Mouse (Mus musculus): Measurements from ENCODE around the gene Gm20716. TPM values are rescaled to one million over a fixed set of nuclear protein-coding genes. Genes with fewer than 3 reads are reported as not detected.

Gene Gm20716
- polyA plus RNA-seq, 1 experiment = 20.7 TPM

DNA sequence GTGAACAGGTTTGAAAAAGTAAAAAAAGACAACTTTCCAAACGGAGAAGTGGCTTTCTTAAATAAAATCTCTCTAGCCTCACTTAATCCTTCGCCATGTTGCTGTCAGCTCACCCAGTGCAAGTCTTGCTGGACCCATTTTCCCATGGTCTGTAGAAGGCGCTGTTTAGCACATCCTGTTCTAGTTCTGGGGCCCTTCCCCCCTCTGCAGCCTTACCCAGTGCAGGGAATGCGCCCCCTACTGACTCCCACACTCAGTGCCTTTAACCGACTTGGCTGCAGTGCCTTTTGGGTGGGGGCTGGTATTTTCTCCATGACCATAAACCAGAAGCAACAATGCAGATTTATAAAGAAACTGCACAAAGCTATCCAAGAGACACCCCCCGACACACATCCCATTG lies 24.9 kb downstream of the Gm20716 start:
- TF ChIP-seq POLR2A (IDR thresholded peaks at IDR 0.05; ENCODE audit: control insufficient read depth, low read depth, low read length) = no peak
- TF ChIP-seq CTCF (IDR thresholded peaks at IDR 0.05; ENCODE audit: control insufficient read depth, insufficient read depth, insufficient replicate concordance, low read depth, low read length) = peak; percentile 76; the same call in 1 of the 2 replicates
- H3K27ac ChIP-seq (ENCODE audit: control insufficient read depth, insufficient read depth, low read depth, low read length) = peak overlapping the region; percentile 14; the same call in 1 of the 2 replicates
- peak overlapping the region; percentile 88 for H3K4me3 ChIP-seq (ENCODE audit: control insufficient read depth, low read depth, low read length)
- no peaks in the 10 kb centered on the region; the same call in none of the 2 replicates for H3K36me3 ChIP-seq (ENCODE audit: control insufficient read depth, insufficient read depth, low read length)
- peaks cover 4% of the 10 kb centered on the region for H3K4me1 ChIP-seq (ENCODE audit: control insufficient read depth, insufficient read depth, low read length)
- no peaks in the 10 kb centered on the region for H3K27me3 ChIP-seq (ENCODE audit: control insufficient read depth, insufficient read depth, low read length)

DNA sequence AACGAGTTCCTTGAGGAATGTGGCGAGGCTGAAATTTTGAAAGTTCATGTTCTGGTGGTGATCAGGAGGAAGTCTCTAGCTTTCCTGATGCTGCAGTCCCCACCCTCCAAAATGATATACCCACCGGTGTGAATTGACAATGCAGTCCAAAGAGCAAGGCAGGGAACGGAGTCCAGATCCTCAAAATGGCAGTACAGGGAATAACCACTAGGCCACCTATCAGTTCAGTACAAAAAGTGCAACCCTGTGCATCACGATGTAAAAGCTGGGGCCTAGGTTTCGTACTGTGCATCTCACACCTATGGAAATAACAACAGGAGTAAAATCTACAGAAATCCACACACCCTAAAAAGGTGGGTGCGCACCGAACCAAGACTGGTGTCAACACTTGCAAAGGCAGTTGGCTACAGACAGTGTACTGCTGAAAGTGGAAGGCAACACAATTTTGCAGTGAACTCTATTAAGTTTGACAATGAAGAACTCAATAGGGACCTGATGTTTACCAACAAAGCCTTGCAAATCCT lies 25.6 kb downstream of the Gm20716 start:
- no peaks in the 10 kb centered on the region; the same call in none of the 2 replicates for H3K36me3 ChIP-seq (ENCODE audit: control insufficient read depth, insufficient read depth, low read length)
- no peak for TF ChIP-seq CTCF (IDR thresholded peaks at IDR 0.05; ENCODE audit: control insufficient read depth, insufficient read depth, insufficient replicate concordance, low read depth, low read length)
- TF ChIP-seq POLR2A (IDR thresholded peaks at IDR 0.05; ENCODE audit: control insufficient read depth, low read depth, low read length) = no peak
- no peak overlapping the region for H3K27ac ChIP-seq (ENCODE audit: control insufficient read depth, insufficient read depth, low read depth, low read length)
- peaks cover 4% of the 10 kb centered on the region for H3K4me1 ChIP-seq (ENCODE audit: control insufficient read depth, insufficient read depth, low read length)
- peak overlapping the region; percentile 88; the same call in 1 of the 2 replicates for H3K4me3 ChIP-seq (ENCODE audit: control insufficient read depth, low read depth, low read length)
- H3K27me3 ChIP-seq (ENCODE audit: control insufficient read depth, insufficient read depth, low read length) = no peaks in the 10 kb centered on the region

- TF ChIP-seq POLR2A (IDR thresholded peaks at IDR 0.05; ENCODE audit: control insufficient read depth, low read depth, low read length) (no peak), CTCF (IDR thresholded peaks at IDR 0.05; ENCODE audit: control insufficient read depth, insufficient read depth, insufficient replicate concordance, low read depth, low read length) (no peak)
- no peak overlapping the region for H3K27ac ChIP-seq (ENCODE audit: control insufficient read depth, insufficient read depth, low read depth, low read length)
- no peak overlapping the region for H3K4me3 ChIP-seq (ENCODE audit: control insufficient read depth, low read depth, low read length)
- no peaks in the 10 kb centered on the region for H3K4me1 ChIP-seq (ENCODE audit: control insufficient read depth, insufficient read depth, low read length)
- H3K36me3 ChIP-seq (ENCODE audit: control insufficient read depth, insufficient read depth, low read length) = peaks cover 1% of the 10 kb centered on the region
- H3K27me3 ChIP-seq (ENCODE audit: control insufficient read depth, insufficient read depth, low read length) = no peaks in the 10 kb centered on the region
Measured at GRCm38 (mm10) chr2:168200014-168200691, 30.0 kb downstream of the Gm20716 start.

GRCm38 (mm10) chr2:168199476-168199875 lies 30.7 kb downstream of the Gm20716 start:
- Histone ChIP-seq H3K27me3 (ENCODE audit: control insufficient read depth, insufficient read depth, low read length) (no peaks in the 10 kb centered on the region), H3K4me3 (ENCODE audit: control insufficient read depth, low read depth, low read length) (no peak overlapping the region), H3K4me1 (ENCODE audit: control insufficient read depth, insufficient read depth, low read length) (no peaks in the 10 kb centered on the region), H3K36me3 (ENCODE audit: control insufficient read depth, insufficient read depth, low read length) (peaks cover 1% of the 10 kb centered on the region), H3K27ac (ENCODE audit: control insufficient read depth, insufficient read depth, low read depth, low read length) (0 out of 2 replicates have a peak overlapping the region, but pooled peaks have one; percentile 22)
- TF ChIP-seq POLR2A (IDR thresholded peaks at IDR 0.05; ENCODE audit: control insufficient read depth, low read depth, low read length) (no peak), CTCF (IDR thresholded peaks at IDR 0.05; ENCODE audit: control insufficient read depth, insufficient read depth, insufficient replicate concordance, low read depth, low read length) (no peak)

GRCm38 (mm10) chr2:168198421-168198820 lies 31.7 kb downstream of the Gm20716 start:
- Histone ChIP-seq H3K4me3 (ENCODE audit: control insufficient read depth, low read depth, low read length) (peak overlapping the region; percentile 3; the same call in 1 of the 2 replicates), H3K27ac (ENCODE audit: control insufficient read depth, insufficient read depth, low read depth, low read length) (no peak overlapping the region), H3K27me3 (ENCODE audit: control insufficient read depth, insufficient read depth, low read length) (no peaks in the 10 kb centered on the region), H3K4me1 (ENCODE audit: control insufficient read depth, insufficient read depth, low read length) (no peaks in the 10 kb centered on the region), H3K36me3 (ENCODE audit: control insufficient read depth, insufficient read depth, low read length) (peaks cover 1% of the 10 kb centered on the region; the same call in 1 of the 2 replicates)
- TF ChIP-seq POLR2A (IDR thresholded peaks at IDR 0.05; ENCODE audit: control insufficient read depth, low read depth, low read length) = no peak
- no peak for TF ChIP-seq CTCF (IDR thresholded peaks at IDR 0.05; ENCODE audit: control insufficient read depth, insufficient read depth, insufficient replicate concordance, low read depth, low read length)

- no peak overlapping the region for H3K4me3 ChIP-seq (ENCODE audit: control insufficient read depth, low read depth, low read length)
- no peak overlapping the region for H3K27ac ChIP-seq (ENCODE audit: control insufficient read depth, insufficient read depth, low read depth, low read length)
- H3K27me3 ChIP-seq (ENCODE audit: control insufficient read depth, insufficient read depth, low read length) = no peaks in the 10 kb centered on the region
- no peak for TF ChIP-seq POLR2A (IDR thresholded peaks at IDR 0.05; ENCODE audit: control insufficient read depth, low read depth, low read length)
- no peak for TF ChIP-seq CTCF (IDR thresholded peaks at IDR 0.05; ENCODE audit: control insufficient read depth, insufficient read depth, insufficient replicate concordance, low read depth, low read length)
- H3K36me3 ChIP-seq (ENCODE audit: control insufficient read depth, insufficient read depth, low read length) = peaks cover 1% of the 10 kb centered on the region; the same call in 1 of the 2 replicates
- no peaks in the 10 kb centered on the region for H3K4me1 ChIP-seq (ENCODE audit: control insufficient read depth, insufficient read depth, low read length)
Measured at GRCm38 (mm10) chr2:168195721-168196120, 34.4 kb downstream of the Gm20716 start.

DNA sequence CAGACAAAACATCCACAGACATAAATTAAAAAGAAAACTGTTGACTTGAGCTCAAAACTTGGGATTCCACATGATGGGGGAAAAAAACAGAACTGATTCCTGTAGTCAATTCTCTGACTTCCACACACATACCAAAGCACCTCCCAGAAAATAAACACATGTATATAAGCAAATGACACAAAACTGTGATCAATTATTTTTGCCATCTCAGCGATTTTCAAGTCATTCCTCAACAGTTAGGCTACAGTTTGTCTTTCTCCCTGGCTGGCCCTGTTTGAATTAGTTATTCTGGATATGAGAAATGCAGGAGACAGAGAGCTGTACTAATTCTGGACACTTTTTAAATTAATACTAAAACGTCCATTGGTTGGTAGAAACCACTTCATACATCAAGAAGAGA lies 36.5 kb downstream of the Gm20716 start:
- Histone ChIP-seq H3K36me3 (ENCODE audit: control insufficient read depth, insufficient read depth, low read length) (peaks cover under 1% of the 10 kb centered on the region), H3K27me3 (ENCODE audit: control insufficient read depth, insufficient read depth, low read length) (no peaks in the 10 kb centered on the region), H3K4me3 (ENCODE audit: control insufficient read depth, low read depth, low read length) (no peak overlapping the region), H3K4me1 (ENCODE audit: control insufficient read depth, insufficient read depth, low read length) (no peaks in the 10 kb centered on the region), H3K27ac (ENCODE audit: control insufficient read depth, insufficient read depth, low read depth, low read length) (no peak overlapping the region; the same call in 1 of the 2 replicates)
- TF ChIP-seq CTCF (IDR thresholded peaks at IDR 0.05; ENCODE audit: control insufficient read depth, insufficient read depth, insufficient replicate concordance, low read depth, low read length) (no peak), POLR2A (IDR thresholded peaks at IDR 0.05; ENCODE audit: control insufficient read depth, low read depth, low read length) (no peak)

Measured in testis, adult 2 months (tissue).